Mouse (Mus musculus) brain, embryonic 18.5 days (tissue): Measurements from ENCODE around the gene Smim14.

ENCODE experiments used
- DNase-seq: peaks from one replicate; pipeline ENCODE4 v3.0.0-alpha.2; 2012; ENCODE audit warnings: low read depth, low spot score

Gene Smim14

DNA sequence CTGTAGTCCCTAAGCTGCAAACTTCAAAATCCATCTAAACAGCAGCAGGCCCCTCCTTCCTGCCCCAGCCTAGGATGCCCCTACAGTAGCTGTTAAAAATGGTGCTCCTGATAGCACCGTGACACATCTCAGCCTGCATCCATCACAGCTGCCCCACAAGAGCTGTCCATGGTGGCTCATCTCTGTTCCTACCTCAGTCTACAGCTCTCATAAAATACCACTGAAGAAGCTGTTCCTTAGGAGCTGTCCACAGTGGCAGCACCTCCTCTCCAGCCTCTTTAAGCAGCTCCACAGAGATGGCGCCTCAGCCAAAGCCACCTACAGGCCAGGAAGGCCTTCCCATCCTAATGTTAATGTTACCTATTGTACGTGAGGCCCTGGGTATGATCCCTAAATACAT, 70.1 kb downstream of the Smim14 start:
- no peak for DNase-seq

DNA sequence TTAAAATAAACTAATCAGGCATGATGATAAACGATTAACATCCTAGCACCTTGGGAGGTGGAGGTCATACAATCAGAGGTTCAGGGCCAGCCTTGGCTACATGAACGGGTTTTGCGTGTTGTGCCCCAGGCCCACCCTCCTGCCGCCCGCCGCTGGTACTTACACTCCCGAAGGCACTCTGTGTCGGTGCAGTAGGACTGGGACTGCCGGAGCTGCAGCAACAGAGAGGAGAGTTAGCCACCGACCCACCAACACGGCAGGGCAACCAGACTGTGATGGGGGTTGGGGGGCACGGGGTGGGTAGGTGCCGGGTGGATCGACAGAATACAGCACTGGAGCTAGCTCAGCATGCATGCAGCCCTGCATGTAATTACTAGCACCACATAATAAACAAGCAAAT, 76.6 kb downstream of the Smim14 start:
- no peak for DNase-seq

DNA sequence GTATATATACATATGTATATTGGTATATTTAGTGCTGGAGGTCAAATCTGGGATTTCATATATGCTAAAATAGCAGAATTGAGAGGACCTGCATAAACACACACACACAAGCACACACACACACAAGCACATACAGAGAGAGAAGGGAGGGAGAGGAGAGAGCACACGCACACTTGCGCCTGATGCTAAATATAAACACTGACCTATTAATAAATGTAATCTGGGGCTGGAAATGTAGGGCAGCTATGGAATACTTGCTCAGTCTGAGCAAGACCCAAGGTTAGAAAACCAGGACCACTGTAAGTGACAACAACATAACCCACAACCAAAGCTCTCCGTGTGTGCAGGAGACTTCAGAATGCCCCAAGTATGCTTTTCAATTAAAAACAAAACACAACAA, 77.5 kb downstream of the Smim14 start:
- DNase-seq: no peak

DNA sequence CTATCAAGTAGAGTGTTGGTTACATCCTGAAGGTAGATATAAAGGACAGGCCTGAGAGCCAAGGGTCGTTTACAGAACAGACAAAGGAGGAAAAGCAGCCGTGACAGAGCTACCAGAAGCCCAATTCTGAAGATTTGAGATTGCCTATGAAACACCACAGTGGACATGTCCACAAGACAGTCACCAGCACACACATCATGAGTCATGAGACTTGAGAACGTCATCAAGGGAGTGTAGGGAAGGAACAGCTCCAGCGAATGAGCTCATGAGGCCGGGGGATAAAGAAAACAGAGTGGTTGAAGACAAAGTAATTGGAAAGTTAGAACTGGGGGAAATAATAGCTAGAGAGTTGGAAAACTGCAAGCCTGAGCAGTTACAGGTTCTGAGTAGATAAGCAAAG, 79.1 kb downstream of the Smim14 start:
- DNase-seq: no peak

DNA sequence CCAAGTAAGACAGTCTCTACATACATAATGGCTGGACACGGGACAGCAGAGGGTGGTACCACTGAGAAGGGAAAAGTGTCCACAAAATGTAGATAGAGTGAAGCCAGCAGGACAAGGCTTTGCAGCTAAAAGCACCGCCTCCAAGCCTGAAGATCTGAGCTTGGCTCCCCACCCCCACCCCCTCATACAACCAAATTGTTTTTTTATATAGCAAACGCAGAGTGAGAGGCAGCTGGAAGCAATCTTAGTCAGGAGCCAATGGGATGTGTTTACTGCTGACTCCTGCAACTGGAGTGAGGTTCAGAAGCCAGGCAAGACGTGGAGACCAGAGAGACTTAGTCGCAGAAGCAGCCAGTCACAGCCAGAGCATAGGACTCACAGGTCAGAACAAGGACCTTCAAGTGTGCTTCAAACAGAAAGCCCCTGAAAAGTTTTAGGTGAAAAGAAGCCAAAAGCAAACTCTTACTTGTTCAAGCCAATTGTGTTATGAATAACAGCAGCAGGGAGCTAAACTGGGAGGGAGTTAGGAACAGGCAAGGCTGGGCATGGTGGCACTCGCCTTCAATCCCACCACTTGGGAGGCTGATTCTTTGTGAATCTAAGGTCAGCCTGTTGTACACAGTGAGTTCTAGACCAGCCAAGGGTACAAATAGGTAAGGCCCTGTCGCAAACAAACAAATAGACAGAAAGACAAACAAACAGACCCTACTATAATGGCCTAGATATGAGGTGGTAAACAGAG, 79.7 kb downstream of the Smim14 start:
- DNase-seq: no peak

DNA sequence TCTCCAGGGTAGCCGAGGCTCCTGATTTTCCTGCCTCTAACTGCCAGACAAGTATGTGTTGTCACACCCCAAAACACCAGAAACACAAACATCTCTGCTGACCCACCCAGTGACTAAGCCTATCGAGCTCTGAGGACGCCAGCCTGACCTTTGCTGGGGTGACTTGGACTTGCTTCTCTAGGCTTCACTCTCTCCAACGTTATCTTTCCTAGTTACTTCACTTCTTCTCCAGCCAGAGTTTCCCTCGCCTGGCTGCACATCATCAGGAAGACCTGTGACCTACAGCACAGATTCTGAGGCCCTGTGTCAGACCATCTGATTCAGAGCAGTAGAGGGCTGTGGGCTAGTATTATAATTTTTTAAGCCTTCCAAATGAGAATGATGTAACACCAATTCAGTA, 82.2 kb downstream of the Smim14 start:
- no peak for DNase-seq

DNA sequence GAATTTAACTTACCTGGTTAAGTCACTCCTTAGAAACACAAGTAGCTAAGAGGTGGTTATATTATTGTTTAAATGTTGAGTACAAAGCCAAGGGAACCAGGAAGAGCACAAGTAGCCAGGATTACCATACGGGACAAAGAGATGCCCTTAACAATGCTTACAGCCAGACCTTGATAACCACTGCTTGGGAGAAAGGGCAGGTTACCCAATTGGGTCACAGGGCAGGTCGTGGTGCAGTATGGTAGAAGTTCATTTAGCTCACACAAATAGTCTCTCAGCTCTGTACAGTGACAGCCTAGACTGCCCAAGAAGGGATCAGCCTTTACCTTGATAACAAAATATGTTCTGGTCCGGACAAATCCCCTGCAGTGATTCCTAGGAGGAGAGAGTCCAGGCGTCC, 88.0 kb downstream of the Smim14 start:
- no peak for DNase-seq

DNA sequence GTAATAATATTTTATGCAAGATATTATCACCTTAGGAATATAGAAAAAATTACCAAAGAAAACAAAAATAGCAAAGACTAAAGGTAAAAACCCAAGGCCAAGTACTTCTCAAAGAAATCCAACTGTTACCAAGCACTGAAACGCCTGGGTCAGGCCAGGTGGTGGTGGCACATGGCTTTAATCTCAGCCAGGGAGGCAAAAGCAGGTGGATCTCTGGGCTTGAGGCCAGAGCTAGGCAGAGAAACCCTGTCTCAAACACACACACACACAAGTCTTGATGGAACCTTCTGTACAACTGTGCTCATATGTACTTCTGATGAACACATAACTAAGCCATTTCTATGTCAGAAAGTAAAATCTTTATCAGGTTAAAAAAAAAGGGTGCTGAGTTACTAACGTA, 89.2 kb downstream of the Smim14 start:
- no peak for DNase-seq

DNA sequence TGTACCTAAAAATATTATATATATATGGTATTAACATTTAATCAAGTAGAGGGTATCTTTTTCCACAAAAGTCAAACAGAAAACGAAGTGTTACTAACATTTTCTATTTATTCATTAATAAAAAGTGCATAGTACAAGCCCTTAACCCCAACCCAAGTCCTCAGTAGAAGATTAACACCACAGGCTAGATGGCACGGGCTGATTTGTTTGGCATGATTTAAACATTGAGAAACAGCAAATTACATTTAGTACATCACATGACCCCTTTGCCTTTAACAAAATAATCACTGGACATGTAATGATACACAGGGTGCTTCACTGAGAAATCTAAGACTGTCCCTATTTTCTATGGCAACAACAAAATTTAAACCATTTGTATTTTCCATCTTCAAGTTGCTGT, 90.2 kb downstream of the Smim14 start:
- DNase-seq: no peak

DNA sequence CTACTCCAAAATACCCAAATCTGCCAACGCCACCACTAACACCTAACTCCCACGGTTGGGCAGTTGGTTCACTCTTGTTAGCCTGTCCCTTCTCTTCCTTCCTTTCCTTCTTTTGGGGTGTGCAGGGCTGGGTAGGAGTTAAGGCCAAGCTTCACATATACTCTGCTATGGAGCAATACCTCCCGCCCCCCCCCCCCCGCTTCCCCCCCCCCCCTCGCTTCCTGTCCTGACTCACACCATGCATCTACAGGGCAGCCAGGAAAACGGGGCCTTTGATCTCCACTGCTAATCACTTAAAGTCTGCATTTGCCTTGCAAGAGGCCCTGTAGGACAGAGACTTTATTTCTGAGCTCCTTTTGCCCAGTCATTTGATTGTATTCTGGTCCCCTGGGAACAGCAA, 92.0 kb downstream of the Smim14 start:
- DNase-seq: no peak

DNA sequence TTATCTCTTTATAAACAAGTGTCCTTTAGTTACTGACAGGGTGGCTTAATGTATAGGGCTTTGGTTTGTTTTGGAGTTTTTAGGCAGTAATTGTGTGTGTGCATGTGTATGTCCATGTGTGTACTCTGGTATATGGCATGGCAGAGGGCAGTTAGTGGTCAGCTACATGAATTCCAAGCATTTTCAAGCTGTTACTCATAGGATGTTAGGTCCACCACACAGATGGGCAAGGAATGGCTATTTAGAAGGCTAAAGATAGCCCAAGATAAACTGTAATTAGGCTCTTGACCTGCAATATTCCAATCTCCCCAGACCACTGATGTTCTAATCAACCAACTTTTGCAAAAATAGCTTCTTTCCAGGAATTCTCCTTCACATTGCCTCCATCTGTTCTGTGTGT, 98.9 kb downstream of the Smim14 start:
- no peak for DNase-seq

DNA sequence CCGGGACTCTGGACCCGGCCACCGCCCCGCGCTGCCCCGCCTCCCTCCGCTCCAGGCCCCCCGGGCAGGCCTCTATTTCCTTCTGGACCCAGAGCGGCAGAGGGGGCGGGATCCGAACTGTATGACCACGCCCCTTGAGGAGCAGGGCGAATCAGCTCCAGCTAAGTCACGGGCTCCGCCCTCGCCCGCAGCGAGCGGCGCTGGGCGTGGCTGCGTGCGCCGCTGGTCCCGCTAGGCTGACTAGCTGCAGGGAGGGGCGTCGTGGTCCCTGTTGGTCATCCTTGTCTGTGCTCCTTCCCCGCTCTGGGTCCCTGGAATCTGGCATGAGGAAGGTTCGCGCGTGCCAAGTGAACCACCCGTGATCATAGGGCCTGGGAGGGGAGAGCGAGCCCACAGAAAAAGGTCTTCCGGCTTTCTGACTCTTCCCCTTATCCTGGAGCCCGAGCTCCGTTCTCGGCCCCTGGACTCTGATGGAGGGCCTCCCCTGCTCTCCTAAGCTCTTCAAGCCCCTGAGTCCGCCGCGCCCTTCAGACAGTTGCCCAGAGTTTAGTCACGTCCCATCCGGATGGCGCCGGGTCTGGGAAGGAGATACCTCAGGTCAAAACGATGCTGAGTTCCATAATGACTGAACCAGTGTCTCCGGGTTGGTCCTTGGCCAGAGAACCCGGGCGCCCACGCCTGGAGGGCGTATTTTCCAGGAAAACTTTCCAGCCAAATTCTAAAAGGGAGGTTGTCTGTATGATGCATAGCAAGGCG, 101.0 kb downstream of the Smim14 start, which contains the start of gene Ugdh:
Gene Ugdh, minus strand, starts transcription at position 144 of the 756 bp plus-strand sequence.
- peak; percentile 92 for DNase-seq

DNA sequence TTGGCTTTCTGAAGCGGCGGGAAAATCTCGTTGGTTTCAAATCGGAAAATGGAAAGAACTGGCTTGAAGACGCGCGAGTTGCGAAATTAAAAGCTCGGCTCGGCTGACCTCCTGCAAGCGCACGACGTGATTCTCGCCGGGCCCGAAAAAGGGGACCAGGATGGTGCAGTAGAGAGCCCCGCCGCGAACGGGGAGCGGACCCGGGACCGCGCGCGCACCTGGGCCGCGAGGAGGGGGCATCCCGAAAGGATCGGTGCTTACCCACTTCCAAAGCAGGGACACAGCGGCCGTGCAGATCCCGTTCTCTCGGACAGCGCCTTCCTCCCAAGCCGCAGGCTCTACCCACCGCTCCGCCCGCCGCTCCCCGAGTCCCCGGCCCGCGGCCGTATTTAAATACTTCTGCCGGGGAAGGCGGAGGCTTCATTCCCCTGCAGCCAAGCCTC, 101.6 kb downstream of the Smim14 start:
- peak; percentile 6 for DNase-seq

DNA sequence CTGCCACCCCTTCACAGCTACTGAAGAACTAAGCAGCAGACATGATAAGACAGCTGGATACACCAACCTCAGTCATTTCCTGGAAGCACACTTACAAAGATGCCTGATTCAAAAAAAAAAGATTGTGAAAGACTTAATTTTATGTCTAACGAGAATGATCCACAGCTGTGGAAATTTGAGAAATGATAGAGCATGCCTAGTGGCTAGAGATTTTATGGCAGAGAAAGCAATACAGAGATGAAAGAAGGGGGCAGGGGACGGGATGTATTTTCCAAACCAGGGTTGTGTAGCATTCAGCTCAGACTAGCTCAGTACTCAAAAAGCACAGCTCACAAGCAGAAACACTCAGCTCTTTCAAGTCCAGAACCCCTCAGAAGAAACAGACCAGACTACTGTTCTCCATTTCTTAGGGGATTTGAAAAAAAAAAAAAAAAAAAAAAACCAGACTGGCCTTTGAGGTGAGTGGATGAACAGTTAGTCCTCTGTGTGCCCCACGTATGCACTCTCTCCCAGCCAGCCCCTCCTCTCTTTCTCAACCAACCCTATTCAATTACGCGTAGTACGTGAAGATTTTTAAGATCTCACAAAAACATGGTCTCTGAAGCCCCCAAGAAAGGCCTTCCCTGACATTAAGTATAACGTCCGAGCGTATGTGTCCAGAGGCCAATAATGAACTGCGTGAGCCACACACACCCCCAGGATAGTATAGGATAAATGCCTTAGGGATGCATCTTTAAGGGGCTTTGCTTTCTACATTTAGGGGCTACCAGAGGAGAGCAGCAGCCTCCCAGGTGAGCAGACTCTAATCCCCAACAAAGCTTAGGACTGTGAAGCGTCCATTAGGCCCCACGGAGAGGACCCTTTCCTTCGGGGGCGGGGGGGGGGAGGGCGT, 102.3 kb downstream of the Smim14 start:
- peak; percentile 24 for DNase-seq

DNA sequence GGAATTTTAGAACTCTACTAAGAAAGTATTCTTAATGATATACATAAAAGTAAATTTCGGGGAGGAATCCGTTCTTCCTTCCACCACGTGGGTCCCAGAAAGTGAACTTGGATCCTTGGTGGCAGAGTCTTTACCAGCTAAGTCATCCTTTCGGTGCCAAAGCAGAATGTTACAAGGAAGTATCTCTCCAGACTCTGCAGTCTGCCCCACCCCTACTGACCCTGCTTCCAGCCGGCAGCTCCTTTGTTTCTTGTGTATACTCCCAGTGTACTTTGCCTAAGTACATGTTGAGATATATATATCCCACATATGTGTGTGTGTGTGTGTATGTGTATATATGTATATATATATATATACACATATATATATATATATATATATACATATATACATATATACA, 107.5 kb downstream of the Smim14 start:
- DNase-seq: no peak

DNA sequence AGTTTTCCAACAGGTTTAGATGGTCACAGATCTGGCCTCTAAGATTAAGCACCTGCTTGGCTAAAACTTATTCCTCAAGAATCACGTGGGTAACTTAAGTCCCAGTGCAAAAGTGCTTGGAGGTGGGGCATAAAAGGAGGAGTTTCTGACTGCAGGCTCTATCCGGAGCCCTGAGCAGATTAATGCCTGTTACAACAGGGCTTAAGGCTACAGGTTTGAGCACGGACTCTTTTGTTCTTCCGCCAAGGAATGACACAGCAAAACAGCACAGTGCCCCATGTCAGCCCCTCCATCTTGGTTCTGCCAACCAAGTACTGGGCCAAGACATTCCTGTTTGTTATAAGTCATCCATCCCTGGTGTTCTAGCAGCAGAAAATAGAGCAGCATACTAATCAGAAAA, 108.7 kb downstream of the Smim14 start:
- no peak for DNase-seq

DNA sequence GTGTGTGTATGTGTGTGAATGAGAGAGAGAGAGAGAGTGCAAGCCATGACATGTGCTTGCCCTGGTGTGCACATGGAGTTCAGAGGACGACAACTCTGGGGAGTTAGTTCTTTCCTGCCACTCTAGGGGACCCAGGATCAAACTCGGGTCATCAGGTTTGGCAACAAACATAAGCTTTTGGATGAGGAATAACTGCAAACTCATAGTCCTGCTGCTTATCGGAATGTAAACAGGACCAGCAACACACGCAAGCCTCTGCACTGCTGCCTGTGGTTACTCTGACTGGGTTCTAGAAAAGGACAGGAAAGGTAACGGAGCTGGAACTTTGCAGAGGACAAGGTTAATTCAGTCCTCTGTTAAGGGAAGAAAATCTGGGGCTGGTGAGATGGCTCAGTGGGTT, 111.7 kb downstream of the Smim14 start:
- DNase-seq: no peak

DNA sequence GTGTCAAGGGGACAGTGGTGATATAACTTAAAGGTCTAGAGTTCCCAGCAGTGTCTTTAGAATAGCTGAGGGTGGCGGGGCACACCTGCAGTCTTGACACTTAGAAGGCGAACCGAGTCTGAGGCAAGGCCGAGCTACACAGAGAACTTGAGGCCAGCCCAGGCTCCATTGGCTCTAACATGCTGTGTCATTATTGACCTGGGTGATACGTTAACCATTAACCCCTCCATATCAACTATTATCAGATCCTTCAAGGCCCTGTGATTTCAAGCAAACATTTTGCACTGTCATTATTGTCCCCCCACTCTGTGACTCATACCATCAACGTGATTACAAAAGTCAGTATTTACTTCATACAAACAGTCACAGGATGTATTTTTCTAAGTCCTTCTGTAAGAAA, 112.8 kb downstream of the Smim14 start:
- DNase-seq: no peak

DNA sequence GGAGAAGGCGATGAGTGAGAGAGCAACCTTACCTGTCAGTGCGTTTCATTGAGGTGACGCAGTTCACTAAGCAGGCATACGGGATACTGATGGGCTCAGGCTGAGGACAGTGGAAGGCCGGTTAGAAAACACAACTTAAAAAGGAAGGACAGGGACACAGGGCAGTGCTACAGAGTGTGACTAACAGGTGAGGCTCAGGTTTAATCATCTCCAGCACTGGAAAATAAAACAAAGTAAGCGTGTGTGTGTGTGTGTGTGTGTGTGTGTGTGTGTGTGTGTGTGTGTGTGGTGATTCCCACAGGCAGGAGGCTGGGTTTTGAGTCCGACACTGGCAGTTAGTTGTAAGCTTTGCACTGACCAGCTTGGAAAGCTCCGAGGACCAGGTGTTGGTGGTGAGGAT, 114.2 kb downstream of the Smim14 start:
- DNase-seq: no peak

DNA sequence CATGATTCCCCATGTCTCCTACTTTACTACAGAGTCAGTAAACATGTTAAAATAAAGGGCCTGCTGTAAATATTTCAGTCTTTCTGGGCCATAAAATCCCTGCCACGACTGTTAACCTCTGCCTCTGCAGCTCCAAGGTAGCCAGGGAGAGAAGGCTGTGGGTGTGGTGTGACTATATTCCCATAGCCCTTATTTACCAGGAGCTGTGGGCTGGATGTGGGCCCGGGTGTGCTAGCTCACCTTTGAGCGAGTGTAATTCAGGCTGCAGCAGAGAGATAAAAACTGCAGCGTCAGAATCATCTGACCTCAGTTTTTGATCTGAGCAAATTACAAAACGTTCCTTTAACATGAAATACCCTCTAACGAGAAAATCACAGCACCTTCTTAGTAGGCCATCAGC, 116.2 kb downstream of the Smim14 start:
- DNase-seq: no peak

DNA sequence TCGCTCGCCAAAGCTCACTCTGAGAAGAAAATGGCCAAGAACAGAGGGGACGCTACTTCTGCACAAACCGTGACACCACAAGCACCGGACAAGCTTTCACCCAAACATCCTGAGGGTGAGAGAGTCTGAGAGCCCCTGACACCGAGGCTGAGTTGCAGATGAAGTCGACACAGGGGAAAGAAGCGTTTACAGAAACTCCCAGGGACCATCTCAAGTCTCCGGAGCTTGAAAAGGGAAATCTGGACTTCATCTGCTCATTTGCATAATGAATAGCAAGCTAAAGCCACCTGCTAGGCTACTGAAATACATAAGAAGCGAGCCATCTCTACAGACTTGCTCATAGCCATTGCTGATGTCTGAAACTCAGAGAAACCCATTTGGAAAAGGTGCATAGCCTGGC, 117.8 kb downstream of the Smim14 start:
- DNase-seq: no peak
